Mouse (Mus musculus): Measurements from ENCODE around the gene Pfkp.

Gene Pfkp

DNA sequence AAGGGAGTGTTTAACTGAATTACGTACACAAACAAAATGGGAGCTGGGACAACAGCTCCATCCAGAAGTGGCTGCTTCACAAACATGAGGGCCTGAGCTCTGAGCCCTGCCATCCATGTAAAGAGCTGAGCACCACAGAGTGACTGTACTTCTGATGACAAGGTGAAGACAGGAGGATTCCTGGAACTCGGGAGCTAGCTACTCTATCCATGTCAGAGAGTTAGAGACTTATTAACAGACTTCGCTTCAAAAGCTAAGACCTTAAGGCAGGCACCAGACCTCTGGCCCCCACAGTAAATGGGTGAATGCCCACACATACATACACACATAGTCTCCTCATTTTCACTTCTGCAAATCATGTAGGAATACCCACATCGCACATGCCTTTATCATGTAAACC is 11.6 kb downstream of the Pfkp start:
- no peak for DNase-seq (ENCODE audit: low spot score)

DNA sequence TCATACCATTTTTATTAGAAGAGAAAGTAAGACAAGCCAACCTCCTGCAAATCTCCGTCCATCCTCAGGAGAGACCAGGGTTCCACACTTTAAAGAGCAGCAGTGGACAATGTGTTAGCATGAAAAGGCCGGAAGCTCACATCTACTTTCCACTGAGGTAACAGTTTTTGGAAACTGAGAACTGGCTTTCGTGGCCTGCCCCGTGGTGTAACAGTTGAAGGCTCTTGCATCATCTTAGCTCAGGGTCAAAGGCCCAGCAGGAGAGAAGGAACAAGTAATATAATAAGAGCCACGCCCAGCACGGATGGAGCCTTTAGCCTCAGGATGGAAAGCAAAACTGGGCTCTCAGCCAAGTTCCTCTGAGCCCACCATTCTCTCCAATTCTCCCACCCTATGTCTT is 12.1 kb downstream of the Pfkp start:
- DNase-seq (ENCODE audit: low spot score): no peak

DNA sequence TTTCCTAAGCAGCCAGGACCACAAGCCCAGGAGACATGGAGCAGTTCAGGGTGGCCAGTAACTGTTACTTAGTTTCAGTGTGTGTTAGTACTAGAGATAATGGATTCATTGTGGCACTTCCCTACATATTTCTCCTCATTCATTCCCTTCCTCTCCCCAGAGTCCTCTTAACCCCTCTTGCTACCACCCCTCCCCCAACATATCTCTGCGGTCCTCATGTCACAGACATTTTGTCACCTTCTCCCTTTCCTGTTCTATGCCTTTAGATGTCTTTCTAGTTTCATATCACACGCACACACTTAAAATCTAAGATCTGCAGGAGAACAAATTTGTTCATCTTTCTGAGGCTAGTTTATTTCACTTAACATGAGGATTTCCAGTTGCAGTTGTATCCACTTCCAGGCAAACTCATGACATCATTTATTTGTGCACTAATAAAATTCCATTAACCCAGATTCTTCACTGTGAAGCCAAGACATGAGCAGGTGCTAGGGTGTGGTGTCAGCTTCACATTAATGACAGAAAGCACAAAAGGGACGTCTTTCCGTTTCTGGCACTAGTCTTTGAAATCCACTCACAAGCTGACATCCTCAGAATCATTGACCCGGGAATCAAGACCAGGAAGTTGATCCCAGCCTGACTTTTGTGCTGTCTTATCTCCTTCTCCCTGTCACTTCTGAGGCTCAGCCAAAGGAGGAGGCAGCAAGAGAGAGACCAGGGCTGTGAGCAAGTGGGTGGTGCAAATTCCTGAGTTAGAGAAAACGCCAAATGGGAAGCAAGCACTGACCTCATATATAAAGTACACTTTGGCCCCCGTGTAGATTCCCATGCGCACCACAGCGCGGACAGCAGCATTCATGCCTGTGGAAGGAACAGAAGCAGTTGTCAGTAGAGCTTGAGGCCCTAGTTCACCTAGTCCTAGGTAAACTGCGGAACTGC is 13.2 kb downstream of the Pfkp start:
- no peak for DNase-seq (ENCODE audit: low spot score)

DNA sequence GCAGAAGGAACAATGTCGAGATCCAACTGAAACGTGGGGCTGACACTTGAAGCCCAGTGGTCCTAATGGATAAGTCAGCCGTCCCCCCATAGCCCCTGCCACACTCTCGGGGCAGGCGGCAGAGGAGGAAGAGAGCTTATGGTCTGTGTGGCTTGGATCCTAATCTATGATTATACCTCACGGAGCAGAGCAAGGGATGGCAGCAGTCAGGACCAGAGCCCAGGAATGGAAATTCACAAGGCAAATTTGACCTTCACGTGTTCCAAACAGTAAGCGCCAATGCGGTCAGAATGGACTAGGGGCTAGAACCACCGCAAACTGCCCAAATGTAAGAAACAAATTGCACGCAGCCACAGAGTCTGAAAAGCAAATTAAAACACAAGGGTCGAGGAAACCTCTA is 14.5 kb downstream of the Pfkp start:
- no peak for DNase-seq (ENCODE audit: low spot score)

DNA sequence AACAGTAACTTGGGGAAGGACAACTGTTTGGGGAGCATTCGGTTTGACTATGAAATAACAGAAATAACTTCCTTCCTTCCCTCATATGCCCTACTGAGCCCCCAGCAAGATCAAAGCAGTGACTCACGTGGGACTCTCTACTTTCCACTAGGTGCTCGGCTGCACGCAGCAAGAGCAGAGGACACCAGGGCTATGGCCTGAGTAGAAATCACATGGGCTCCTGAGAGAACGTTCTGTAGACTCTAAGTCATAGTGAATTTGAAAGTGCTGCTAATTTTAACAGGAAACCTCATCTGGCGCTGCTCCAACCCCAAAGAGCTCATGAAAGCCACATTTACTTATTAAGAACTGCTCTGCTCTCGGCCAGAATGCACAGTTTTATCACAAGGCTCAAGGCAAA is 15.1 kb downstream of the Pfkp start:
- no peak for DNase-seq (ENCODE audit: low spot score)

DNA sequence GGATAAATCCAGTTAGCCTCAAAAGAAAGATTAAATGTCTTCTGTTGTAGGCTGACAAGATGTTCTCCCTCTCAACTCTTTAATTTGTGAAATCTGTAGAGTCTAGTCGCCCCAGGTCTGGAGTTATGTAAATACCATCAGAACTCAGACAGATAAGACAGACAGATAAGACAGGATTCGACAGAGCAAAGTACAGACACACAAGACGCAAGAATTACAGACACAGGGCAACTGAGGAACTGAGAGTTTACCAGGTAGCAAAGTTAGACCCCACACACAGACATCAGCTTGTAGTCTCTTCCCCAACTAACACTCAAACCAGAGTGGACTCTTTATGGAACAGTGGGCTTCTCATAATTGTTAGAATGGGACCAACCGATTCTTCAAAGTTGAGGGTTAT is 15.6 kb downstream of the Pfkp start:
- no peak for DNase-seq (ENCODE audit: low spot score)

DNA sequence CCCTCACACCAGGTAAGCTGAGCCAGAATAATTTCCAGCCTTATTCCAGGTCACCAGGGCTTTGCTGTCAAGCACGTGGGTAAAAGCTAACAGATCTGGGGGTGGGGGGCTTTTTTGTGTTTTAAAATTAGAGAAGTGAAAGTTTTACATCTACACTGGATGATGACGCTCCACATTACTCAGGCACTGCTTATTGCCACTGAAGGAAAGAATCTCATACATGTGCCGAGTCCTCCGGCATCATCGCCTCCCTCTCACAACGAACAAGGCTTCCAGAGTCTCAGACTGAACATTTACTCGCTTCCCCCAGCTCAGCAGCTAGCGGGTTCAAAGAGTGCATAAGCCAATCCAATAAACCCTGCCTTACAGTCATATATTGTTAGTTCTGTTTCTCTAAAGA is 16.1 kb downstream of the Pfkp start:
- no peak for DNase-seq (ENCODE audit: low spot score)

DNA sequence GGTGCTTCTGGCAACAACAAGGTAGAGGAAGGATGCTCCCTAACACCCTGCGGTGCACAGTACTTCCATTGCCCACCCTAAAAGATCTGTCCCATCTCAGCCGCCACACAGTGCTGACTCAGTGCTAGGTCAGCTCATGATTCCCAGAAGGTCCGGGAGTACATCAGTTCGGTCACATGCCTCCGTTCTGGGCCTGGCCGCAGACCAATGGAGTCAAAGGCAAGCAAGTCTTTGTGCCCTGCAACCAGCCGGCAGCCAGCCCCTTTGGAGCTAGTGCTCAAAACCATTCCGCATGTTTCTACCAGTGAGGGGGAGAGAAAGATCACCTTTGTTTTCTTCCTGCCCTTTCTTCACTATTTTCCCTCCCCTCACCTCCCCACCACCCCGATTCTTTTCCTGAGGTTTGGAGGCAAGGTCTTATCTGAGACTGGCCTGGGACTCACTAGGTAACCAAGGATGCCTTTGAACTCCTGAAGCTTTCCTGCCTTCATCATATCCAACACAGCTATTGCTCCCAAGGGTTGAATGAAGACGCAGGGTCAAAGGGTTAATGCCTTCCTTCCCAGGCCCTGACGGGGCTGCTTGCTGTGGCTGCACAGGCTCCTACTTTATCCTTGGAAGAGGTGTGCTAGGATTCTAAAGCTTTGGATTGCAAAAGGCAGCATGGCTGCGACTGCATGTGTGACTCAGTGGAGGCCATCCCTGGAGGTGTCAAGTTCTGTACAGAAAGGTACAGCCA is 16.6 kb downstream of the Pfkp start:
- peak; percentile 21 for DNase-seq (ENCODE audit: low spot score)

DNA sequence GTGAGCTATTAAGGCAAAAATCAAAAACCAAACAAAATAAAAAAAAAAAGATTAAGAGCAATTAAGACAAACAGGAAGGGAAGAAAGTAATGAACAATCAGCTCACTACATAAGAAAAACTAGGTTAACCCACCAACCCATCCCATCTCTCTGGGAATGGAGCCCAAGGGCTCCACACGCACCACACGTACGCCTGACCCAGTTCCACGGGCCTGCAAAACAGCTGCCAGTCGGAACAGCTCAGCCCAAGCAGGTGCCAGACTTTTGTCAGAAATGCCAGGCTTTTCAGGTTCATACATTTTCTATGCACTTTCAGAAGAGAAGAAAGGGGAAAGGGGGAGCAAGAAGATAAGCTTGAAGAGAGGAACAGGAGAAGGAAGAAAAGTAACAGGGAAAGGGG is 17.9 kb downstream of the Pfkp start:
- DNase-seq (ENCODE audit: low spot score): no peak

DNA sequence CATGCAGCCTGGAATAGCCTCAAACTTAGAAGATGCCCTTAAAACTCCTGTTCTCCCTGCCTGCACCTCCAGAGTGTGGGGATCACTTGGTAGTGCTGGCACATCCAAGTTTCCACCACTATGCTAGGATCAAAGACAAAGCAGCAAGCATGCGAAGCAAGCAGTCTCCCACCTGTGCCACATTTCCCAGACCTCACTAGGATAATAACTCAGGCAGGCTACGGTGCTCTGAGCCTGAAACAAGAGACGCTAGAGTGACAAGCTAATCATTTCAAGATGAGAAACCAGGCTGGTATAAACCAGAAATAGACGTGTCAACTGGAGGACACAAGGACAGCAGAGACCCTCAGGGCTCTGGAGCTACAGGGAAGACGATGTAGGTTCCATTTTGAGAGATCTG is 18.6 kb downstream of the Pfkp start:
- DNase-seq (ENCODE audit: low spot score): no peak

DNA sequence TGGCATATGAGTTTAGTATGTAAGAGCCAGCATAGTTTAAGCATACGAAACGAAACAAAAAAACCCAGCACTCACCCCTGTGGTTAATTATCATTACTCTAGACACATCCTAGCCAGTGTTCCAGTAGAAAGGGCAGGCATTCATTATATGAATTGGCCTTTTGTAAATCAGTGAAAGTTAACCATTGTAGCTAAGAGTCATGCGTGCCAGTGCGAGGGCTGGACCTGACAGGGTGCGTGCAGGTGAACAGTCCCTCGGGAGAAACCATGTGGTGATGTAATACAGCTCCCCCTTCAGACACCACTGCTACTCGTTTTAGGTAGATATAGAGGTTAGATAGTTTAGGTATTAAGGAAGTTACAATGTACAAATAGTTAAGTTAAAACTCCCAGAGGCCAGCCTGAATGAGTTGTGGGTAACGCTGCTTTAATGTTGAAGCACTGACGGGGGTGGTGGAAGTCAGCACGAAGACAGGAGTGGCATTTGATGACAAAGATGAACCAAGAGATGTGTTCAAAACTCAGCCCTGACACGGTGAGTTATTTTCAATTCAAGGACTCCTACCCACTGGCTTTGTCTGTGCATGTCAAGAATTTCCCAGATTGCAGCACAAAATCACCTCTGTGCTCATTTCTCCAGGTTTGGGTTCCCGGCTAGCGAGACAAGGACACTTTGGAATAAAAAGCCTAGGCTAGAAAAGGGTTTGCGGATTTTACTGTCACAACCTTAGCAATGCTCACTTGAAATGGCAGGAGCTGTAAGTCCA is 19.4 kb downstream of the Pfkp start:
- no peak for DNase-seq (ENCODE audit: low spot score)

DNA sequence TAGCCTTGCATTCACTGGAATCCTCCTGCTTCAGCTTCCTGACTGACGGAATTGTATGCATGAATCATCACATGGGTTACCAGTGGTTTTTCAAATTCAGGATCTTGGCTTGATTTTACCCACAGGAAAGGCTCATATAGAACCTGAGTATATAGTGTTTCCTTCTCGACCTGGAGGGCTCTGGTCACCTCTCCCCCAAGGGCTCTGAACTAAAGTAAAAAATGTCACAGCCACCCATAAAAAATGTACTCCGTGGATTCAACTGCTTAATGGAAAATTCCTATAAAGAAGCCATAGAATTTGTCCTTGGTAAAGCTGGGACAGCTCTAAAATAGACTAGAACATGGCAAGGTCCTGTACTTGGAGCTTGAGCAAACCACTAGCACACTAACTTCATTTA is 20.3 kb downstream of the Pfkp start:
- no peak for DNase-seq (ENCODE audit: low spot score)

DNA sequence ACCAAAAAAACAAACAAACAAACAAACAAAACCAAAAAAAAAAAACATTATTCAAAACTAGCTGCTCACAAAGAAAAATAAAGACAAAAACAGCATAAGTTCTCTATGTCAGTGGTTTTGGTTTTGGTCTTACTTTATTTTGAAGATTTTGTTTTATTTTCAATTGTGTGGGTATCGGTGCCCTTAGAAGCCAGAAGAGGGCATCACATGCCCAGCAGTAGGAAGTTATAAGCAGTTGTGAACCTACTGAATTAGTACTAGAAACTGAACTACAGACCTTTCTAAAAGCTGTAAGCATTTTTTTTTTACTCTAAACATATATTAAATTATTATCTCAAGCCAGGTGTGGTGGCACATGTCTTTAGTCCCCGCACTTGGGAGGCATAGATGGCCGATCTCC is 21.2 kb downstream of the Pfkp start:
- no peak for DNase-seq (ENCODE audit: low spot score)

DNA sequence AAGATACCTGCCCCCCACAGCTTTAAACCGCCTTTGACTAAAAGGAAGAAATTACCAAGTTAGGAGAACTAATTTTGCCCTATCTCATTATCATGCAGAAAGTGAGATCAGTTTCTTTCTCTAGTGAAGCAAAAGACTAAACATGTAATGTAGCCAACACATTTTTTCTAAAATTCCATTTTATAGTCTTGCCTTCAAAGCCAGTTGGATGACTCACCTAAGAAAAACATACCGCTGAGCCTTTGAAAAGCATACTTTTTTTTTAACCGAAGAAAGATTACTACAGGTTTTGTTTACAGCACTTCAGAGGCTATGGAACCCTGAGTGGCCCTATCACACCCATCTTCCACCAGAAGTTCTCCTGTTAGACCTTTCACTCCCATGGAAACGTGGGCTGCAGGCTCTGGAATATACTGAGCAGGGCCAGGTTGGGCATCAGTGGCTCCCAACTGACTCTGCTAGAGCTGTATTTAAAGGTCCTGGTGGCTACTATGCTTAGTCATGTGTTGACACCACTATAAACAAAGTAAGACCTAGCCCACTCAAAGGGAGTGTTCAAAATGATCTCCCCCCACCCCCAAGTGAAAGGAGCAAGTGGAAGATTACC is 22.0 kb downstream of the Pfkp start:
- DNase-seq (ENCODE audit: low spot score): no peak

DNA sequence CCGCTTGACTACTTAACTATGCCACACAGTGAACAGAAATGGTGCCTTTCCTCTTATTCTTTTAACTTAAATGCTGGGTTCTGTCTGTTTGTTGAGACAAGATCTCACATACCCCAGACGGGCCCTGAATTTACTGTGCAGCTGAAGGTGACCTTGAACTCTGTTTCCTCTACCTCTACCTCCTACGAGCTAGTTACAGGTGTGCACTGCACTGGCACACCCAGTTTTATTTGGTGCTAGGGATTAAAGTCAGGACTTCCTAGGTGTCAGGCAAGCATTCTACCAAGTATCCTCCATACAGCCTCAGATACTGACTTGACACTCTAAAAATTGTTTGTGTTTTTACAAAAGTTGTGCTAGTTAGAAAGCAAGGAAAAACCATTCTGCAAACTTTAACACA is 22.6 kb downstream of the Pfkp start:
- no peak for DNase-seq (ENCODE audit: low spot score)

DNA sequence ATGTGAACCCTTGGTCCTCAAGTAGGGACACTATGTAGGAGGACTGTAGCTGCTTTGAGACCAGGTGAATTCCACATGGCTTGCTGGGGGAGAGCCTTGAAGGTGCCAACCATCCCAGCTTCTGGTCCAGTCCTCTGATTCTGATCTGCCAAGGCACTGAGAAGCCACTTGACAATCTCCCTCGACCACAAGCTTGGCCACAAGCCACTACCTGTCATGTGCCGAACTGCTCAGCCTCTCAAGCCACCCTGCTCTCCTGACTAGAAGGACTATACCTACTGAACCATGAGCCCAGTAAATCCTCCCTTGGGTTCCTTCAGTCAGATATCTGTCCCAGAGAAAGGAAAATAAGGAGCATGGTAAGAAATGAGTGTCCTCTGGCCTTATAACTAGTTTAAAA is 24.0 kb downstream of the Pfkp start:
- DNase-seq (ENCODE audit: low spot score): no peak

DNA sequence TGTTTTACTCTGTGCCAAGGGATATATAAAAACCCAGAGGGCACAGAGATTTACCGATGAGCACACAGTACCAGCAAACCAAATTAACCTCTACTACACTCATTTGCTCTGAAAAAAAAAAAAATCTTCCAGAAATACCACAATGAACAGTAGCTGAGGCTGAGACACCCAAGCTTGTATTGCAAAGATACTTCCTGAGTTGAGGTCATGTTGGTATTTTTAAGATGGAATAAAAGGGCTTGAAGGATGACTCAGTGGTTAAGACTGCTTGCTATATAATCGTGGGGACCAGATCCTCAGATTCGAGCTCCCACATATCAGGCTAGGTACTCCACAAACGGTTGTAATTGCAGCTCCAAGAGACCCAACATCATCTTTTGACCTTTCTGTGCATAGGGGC is 24.5 kb downstream of the Pfkp start:
- no peak for DNase-seq (ENCODE audit: low spot score)

DNA sequence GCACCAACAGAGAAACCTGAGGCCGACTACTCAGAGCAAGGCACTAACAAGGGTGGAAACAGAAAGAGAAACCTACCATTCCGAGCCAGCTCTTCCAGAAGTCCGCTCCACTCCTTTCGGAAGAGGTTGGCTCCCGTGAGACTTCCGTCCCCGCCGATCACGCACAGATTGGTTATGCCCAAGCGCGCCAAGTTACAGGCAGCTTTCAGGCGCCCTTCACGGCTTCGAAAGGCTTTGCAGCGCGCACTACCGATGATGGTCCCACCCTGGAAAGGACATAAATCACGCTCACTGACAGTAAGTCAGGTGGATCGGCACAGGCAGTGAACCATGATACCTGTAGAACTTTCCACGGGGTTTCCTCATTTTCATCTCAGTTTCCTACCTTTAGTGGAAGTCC is 26.7 kb downstream of the Pfkp start:
- no peak for DNase-seq (ENCODE audit: low spot score)

DNA sequence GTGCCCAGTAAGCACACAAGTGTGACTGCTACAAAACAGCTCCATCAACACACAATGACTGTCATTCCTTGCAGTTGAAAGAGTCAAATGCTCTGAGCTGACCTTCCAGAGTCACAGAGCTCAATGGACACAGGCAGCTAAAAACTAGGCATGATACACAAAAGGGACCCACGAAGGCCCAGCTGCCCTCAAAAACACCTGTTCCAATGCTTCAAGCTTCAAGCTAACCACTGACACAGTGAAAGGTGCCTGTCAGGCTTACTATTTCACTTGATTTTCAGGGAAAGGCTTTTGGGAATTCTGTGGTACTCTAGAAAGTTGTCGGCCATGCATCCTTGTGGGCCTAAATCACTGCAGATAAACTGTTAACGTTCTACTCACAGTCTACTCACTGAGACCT is 28.3 kb downstream of the Pfkp start:
- DNase-seq (ENCODE audit: low spot score): no peak

DNA sequence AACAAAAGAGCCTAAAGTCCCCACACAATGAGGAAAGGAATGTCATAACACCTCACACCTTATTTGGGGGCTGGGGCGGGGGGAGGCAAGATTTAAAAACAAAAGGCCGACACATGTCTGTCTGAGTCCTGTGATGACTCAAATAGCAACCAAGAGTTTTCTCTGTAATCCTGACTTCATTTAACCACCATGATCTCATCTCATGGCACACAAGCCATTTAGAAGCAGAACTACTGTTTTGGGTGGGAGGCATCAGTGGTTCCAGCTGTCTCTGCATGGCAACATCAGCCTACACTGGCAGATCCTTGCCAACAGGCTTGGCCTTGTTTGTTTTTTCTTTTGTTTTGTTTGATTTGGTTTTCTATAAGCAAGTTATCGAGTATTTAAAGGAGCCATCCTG is 29.9 kb downstream of the Pfkp start:
- no peak for DNase-seq (ENCODE audit: low spot score)

DNA sequence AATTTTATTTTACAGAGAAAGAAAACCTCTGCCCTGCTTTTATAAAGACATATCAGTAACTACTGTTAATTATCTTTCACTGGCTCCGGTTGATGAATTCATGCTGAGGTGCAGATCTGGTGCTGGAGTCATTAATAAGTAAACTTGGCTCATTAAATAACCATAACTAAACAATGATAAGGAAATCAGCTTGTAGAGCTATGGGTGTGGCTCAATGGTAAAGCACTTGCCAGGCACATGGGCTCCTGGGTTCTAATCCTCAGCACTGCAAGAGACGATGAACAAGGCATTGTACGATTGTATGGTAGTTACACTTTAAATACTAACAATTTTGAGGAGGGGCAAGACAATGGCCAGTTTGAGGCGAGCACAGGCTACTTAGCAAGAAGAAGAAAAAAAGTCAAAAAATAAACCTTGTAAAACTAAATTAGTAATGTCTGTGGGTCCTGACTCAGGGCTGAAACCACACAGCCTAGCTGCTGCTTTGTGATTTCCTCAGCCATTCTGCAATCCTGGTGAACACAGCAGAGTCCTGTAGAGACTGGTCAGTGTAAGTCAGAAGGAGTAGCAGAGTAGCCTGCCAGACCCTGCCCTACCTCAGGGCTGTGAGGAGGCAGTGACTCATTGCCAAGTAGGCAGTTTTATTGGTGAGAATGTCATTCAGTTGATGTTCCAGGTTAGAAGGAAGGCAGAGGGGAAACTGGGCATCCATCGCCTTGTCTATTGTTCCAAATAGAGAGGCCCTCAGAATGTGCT is 34.7 kb downstream of the Pfkp start:
- DNase-seq (ENCODE audit: low spot score): no peak

Data from ovary, postnatal 36 days (tissue).